26 mouse cellular contexts compared by ENCODE assay signal in the genomic region with DNA sequence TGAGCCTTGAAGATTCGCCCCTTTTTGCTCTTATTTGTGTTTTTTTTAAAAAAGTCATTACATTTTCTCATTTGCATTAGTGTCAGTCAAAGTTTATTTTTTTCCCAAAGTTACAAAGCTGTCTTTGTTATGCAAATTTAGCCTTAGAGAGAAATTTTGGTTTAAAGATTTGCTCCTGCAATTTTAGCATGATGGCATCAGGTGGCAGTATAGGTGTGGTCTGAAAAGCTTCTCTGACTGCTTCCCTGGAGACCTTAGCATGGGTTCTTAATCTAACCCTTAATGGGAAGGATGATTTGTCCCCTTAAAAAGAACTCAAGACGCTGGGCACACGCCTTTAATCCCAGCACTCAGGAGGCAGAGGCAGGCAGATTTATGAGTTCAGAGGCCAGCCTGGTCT.
DNase-seq lines count a peak whose midpoint lies in the region; ATAC-seq and TF ChIP-seq lines count a peak whose summit lies in the region.
"Had no signal": no experiment of that assay in that cellular context is flagged by ENCODE, and none has a peak within 500 bp of the region (broad histone marks: within the 10 kb centered on the region; RNA-seq: fewer than 3 reads in every experiment).

No protein-coding gene starts in this region.

- no peak overlapping the region for H3K27ac ChIP-seq in gastrocnemius, adult 2 months
- H3K27ac ChIP-seq in layer of hippocampus, adult 2 months: no peak overlapping the region
- H3K27ac ChIP-seq: hindbrain, embryonic 13.5 days; kidney, embryonic 15.5 days; liver, embryonic 14.5 days; neural tube, embryonic 12.5 days had no signal

- H3K27me3 ChIP-seq in E14TG2a.4 (ENCODE audit: insufficient read depth, low read length): no peaks in the 10 kb centered on the region
- H3K27me3 ChIP-seq: hindbrain, embryonic 13.5 days; kidney, embryonic 15.5 days; neural tube, embryonic 12.5 days had no signal

- no peaks in the 10 kb centered on the region for H3K4me1 ChIP-seq in E14TG2a.4 (replicated peaks; ENCODE audit: low read depth, low read length)
- H3K4me1 ChIP-seq: kidney, embryonic 15.5 days; neural tube, embryonic 12.5 days had no signal

- no peak for DNase-seq in gastrocnemius, adult 2 months
- DNase-seq in gastrocnemius, postnatal 4 days (ENCODE audit: low spot score in 2 of 2): no peak
- DNase-seq in layer of hippocampus, adult 2 months (ENCODE audit: low spot score in 2 of 2): no peak
- no peak for DNase-seq in layer of hippocampus, postnatal 14 days (ENCODE audit: low spot score in 2 of 2)
- peak; percentile 36 for DNase-seq in ZHBTc4 (ENCODE audit: low read depth, low spot score)
- DNase-seq: adrenal gland, postnatal 14 days; cerebellum, adult 11 months; cerebellum, adult 9-10 months; cerebellum, postnatal 36 days; gastrocnemius, postnatal 25 days; heart, postnatal 4 days; kidney, adult 18-20 months; kidney, postnatal 25 days; layer of hippocampus, postnatal 36 days; liver; lung, adult 2 months had no signal

- H3K36me3 ChIP-seq in E14TG2a.4 (ENCODE audit: insufficient read depth, low read length): no peaks in the 10 kb centered on the region
- H3K36me3 ChIP-seq: G1E; hindbrain, embryonic 13.5 days; kidney, embryonic 15.5 days; neural tube, embryonic 12.5 days had no signal

- H3K9me3 ChIP-seq in E14TG2a.4 (ENCODE audit: low read length): peaks cover 25% of the 10 kb centered on the region
- H3K9me3 ChIP-seq: hindbrain, embryonic 13.5 days; kidney, embryonic 15.5 days; neural tube, embryonic 12.5 days had no signal

- no peak for ATAC-seq in inflammation-experienced regulatory T-cells, adult 6 months
- ATAC-seq: midbrain, embryonic 16.5 days had no signal

- no peak overlapping the region for H3K4me3 ChIP-seq in gastrocnemius, adult 2 months
- no peak overlapping the region for H3K4me3 ChIP-seq in layer of hippocampus, adult 2 months
- no peak overlapping the region for H3K4me3 ChIP-seq in E14TG2a.4 (replicated peaks; ENCODE audit: low read length)
- H3K4me3 ChIP-seq: erythroblast, embryonic 14.5 days; hindbrain, embryonic 13.5 days; kidney, embryonic 15.5 days; myocyte; neural tube, embryonic 12.5 days had no signal

- intact Hi-C loops in gastrocnemius, adult 2 months (cut with DNase I): no loop called here

- TF ChIP-seq CTCF in gastrocnemius, adult 2 months (IDR thresholded peaks at IDR 0.05): peak; percentile 34
- peak; percentile 60 for TF ChIP-seq CTCF in layer of hippocampus, adult 2 months (conservative IDR thresholded peaks at IDR 0.05)
- TF ChIP-seq CTCF in E14TG2a.4 (conservative IDR thresholded peaks at IDR 0.05; ENCODE audit: low read length): peak; percentile 31
